Mouse (Mus musculus): ENCODE measurements around the gene Amy2a1. TPM values are rescaled to one million over a fixed set of nuclear protein-coding genes. Genes with fewer than 3 reads are reported as not detected.
"Not testable (repeated sequence)": the region's sequence is repeated elsewhere in the genome, so short reads cannot be mapped to it uniquely, and the experiment has no call there.

Gene Amy2a1
- not detected for total RNA-seq (2021)
- long read RNA-seq, experiment 1 = 0 reads
- long read RNA-seq, experiment 2 = 0 reads

DNA sequence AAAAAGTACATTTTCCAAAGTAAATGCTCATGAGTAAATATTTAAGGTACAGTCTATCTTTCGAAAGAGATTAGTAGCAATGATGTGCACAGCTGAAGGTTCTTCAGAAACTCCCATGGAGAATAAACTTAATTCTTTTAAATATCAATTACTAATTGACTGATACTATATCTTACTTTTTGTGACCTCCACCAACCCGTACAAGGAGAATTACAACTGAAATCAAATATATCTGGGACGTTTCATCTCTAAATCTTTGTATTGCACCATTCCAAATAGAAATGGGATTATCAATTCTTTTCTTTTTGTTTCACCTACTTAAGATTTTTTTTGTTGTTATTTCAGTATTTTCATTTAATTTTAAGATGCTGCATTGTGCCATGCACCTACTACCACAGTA, at the start of gene Amy2a1:
Gene Amy2a1 (minus strand): TSS at position 101 of the 400 bp plus-strand sequence.
- not testable (repeated sequence) for DNase-seq (ENCODE audit: low spot score)

DNA sequence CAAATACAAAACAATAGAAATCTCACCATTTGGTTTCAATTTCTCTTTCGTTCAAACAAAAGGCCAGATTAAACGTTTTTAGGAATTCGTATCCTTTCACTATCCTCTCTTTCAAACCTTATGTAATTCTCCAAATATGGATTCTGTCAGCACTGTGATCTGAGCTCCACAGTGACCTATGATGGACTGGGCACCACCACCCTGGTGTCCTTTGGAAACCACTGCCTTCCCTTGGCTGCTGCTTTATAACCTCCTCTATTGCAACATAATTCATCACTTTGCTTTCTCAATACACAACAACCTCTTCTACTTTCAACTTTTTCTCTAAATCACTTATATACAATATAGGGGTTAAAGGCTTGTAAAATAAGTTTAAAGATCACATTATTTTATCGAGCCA, 42.4 kb upstream of the Amy2a1 start:
- DNase-seq (ENCODE audit: low spot score) = peak; percentile 39

- no peak for DNase-seq (ENCODE audit: low spot score)
Observed at GRCm38 (mm10) chr3:113574138-113574537, 41.9 kb upstream of the Amy2a1 start.

GRCm38 (mm10) chr3:113572158-113572557, 39.9 kb upstream of the Amy2a1 start:
- no peak for DNase-seq (ENCODE audit: low spot score)

GRCm38 (mm10) chr3:113539692-113540091, 7.5 kb upstream of the Amy2a1 start:
- DNase-seq (ENCODE audit: low spot score) = no peak

Other genes with a start within 250 kb of the Amy2a1 start
- gene Amy2a4, start 241.0 kb downstream of the Amy2a1 start, total RNA-seq (2021) = not detected
- not detected for gene Amy2a3, start 208.4 kb downstream of the Amy2a1 start, total RNA-seq (2021)
- not detected for gene Amy2a2, start 175.8 kb downstream of the Amy2a1 start, total RNA-seq (2021)
- 10 to 100 TPM; 23.0 to 47.6 TPM for gene Amy1, start 74.3 kb upstream of the Amy2a1 start, total RNA-seq (2021)
- 1 to 10 TPM; 6.0 to 7.8 TPM for gene Rnpc3, start 97.7 kb upstream of the Amy2a1 start, total RNA-seq (2021)

Data from gastrocnemius, adult 18-20 months (tissue).